Mouse (Mus musculus) liver, embryonic 14.5 days (tissue): ENCODE results near the gene Proz. TPM values are rescaled to one million over a fixed set of nuclear protein-coding genes. Genes with fewer than 3 reads are reported as not detected.
"Not testable (repeated sequence)": the region's sequence is repeated elsewhere in the genome, so short reads cannot be mapped to it uniquely, and the experiment has no call there.

ENCODE experiments used
- ATAC-seq: fragments of 200-750 bp; cut with Nextera tagmentation; 2 replicates; pipeline ENCODE4 v1.8.0; 2017; ENCODE audit warnings: moderate number of reproducible peaks, mild to moderate bottlenecking, moderate library complexity; ENCODE audit not compliant: insufficient read depth
- DNase-seq, 3 experiments: peaks; one replicate each; pipeline ENCODE4 v3.0.0-alpha.2; 2012 to 2013; ENCODE audit warnings: low read depth in 3 of 3, low spot score in 3 of 3
- H3K27ac ChIP-seq: fragments of 300-500 bp; sonication (generic); 2 replicates; pipeline ENCODE4 v1.5.1; 2014; ENCODE audit warnings: moderate library complexity, mild to moderate bottlenecking, control low read depth, inconsistent platforms
- H3K27me3 ChIP-seq: fragments of 300-500 bp; sonication (generic); 2 replicates; pipeline ENCODE4 v1.6.1; 2014; ENCODE audit warnings: mild to moderate bottlenecking, low read length, moderate library complexity; ENCODE audit not compliant: control insufficient read depth, insufficient read depth
- H3K36me3 ChIP-seq: fragments of 300-500 bp; sonication (generic); replicated peaks from 2 replicates; pipeline ENCODE4 v1.6.1; 2014; ENCODE audit warnings: low read depth; ENCODE audit not compliant: control insufficient read depth, insufficient read depth
- H3K4me1 ChIP-seq, 2 experiments: fragments of 200-500 bp in 1 of 2; fragments of 300-500 bp in 1 of 2; sonication (generic) in 1 of 2; replicated peaks; 2 replicates each; pipeline ENCODE4 v1.6.1; 2012 to 2014; ENCODE audit warnings: antibody characterized with exemption in 1 of 2, inconsistent platforms in 1 of 2, low read length in 1 of 2; ENCODE audit not compliant: control insufficient read depth in 2 of 2, insufficient read depth in 2 of 2
- H3K4me2 ChIP-seq: fragments of 300-500 bp; sonication (generic); 2 replicates; pipeline ENCODE4 v1.6.1; 2014; ENCODE audit warnings: low read depth, mild to moderate bottlenecking, control low read depth, moderate library complexity
- H3K4me3 ChIP-seq, 2 experiments: fragments of 200-500 bp in 1 of 2; fragments of 300-500 bp in 1 of 2; sonication (generic) in 1 of 2; 2 replicates each; pipeline ENCODE4 v1.5.1; 2012 to 2014; ENCODE audit warnings: low read depth in 2 of 2, low read length in 2 of 2, mild to moderate bottlenecking in 2 of 2, control low read depth in 1 of 2, inconsistent platforms in 1 of 2, moderate library complexity in 1 of 2; ENCODE audit not compliant: insufficient read depth in 1 of 2
- H3K9ac ChIP-seq: fragments of 300-500 bp; sonication (generic); replicated peaks from 2 replicates; pipeline ENCODE4 v1.6.1; 2014; ENCODE audit warnings: mild to moderate bottlenecking, control low read depth, moderate library complexity
- H3K9me3 ChIP-seq: fragments of 300-500 bp; sonication (generic); 2 replicates; pipeline ENCODE4 v1.6.1; 2016; ENCODE audit warnings: low read length, mixed read lengths; ENCODE audit not compliant: control insufficient read depth
- CTCF ChIP-seq: IDR thresholded peaks from 2 replicates; pipeline ENCODE4 v1.5.1; 2016; ENCODE audit warnings: antibody characterized with exemption, low read depth, control low read depth
- EP300 ChIP-seq: IDR thresholded peaks from 2 replicates; pipeline ENCODE4 v1.6.1; 2016; ENCODE audit warnings: antibody characterized with exemption, low read depth
- WGBS: fragments of 180-500 bp; shearing (Covaris S2); extraction: QIAGEN DNeasy Blood & Tissue Kit; methylation state at CpG from one replicate; pipeline ENCODE4 v1.1.7; 2014; ENCODE audit not compliant: insufficient replicate concordance; 5-methylcytosine and 5-hydroxymethylcytosine counted together
- polyA plus RNA-seq, 2 experiments: library from polyadenylated mRNA; depleted of rRNA in 1 of 2; stranded (reverse) in 1 of 2; unstranded in 1 of 2; fragments of >200 nt; fragmentation: Nextera tagmentation in 1 of 2; extraction: Ambion mirVana in 1 of 2; gene quantifications; 2 replicates each; pipeline versions ENCODE4 v1.2.1 to v1.2.3; 2012 to 2014

Gene Proz
- polyA plus RNA-seq, 2 experiments = 24.6 to 30.2 TPM

DNA sequence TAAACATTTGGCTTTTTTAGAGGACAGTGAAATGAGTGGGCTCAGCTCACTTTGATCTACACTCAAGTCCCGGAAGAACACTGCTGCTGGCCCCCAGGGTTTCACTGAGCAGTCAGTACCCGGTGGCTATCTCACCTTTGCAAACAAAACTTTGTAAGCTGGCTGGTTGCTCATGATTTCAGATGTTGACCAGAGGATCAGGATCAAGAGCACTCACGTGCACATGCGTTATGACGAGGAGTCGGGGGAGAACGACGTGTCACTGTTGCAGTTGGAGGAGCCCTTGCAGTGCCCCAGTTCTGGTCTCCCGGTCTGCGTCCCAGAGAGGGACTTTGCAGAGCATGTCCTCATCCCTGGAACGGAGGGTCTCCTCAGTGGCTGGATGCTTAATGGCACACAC, 12.5 kb downstream of the Proz start:
- H3K4me2 ChIP-seq = no peak overlapping the region
- H3K4me1 ChIP-seq = peaks cover 0 to 4% of the 10 kb centered on the region in 2 experiments; a peak in 2 of 4 replicates
- H3K9me3 ChIP-seq = no peaks in the 10 kb centered on the region
- H3K36me3 ChIP-seq = no peaks in the 10 kb centered on the region; the same call in none of the 2 replicates
- TF ChIP-seq CTCF = no peak
- TF ChIP-seq EP300 = no peak
- no peaks in the 10 kb centered on the region for H3K27me3 ChIP-seq
- ATAC-seq (no peak), DNase-seq (no peak)
- 84% methylated on average over 11 of the region's 11 CpGs for WGBS
- H3K4me3 ChIP-seq = no peak overlapping the region
- no peak overlapping the region for H3K9ac ChIP-seq
- H3K27ac ChIP-seq = no peak overlapping the region

DNA sequence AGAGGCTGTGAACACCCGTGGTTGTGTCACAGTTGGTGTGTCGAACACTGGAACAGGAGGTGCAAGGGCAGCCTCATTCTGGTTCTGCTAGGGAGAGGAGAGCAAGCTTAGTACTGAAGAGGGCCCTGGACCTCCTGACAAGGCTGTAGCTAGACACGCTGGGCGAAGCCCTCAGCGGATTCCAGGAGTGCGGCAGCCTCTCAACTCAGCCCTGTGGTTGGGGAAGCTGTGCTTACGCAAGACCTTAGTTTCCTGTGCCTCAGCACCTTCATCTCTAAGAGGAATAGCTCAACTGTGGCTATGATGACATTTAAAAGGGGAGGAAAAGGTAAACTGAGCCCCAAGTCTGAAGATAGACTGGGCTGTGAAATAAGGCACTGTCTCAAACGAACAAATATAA, 14.3 kb downstream of the Proz start:
- Histone ChIP-seq H3K9me3 (no peaks in the 10 kb centered on the region), H3K27me3 (no peaks in the 10 kb centered on the region), H3K4me2 (no peak overlapping the region), H3K4me1 (peaks cover 0 to 4% of the 10 kb centered on the region in 2 experiments; a peak in 2 of 4 replicates), H3K27ac (no peak overlapping the region), H3K9ac (no peak overlapping the region), H3K36me3 (peaks cover 12% of the 10 kb centered on the region), H3K4me3 (no peak overlapping the region)
- TF ChIP-seq EP300 = no peak
- 67% methylated on average over 8 of the region's 8 CpGs for WGBS
- DNase-seq (no peak), ATAC-seq (peak; percentile 33; the same call in 1 of the 2 replicates)

DNA sequence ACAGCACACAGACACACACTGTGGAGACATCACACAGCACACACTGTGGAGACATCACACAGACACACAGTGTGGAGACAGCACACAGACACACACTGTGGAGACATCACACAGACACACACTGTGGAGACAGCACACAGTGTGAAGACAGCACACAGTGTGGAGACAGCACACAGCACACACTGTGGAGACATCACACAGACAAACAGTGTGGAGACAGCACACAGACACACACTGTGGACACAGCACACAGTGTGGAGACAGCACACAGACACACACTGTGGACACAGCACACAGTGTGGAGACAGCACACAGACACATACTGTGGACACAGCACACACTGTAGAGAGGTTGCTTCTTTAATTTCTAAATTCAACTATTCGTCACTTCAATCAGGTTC, 14.9 kb downstream of the Proz start:
- not testable (repeated sequence) for ATAC-seq, H3K4me2 ChIP-seq, H3K27ac ChIP-seq, H3K9ac ChIP-seq, H3K27me3 ChIP-seq, DNase-seq, H3K4me1 ChIP-seq, H3K9me3 ChIP-seq, H3K4me3 ChIP-seq
- H3K36me3 ChIP-seq = peaks cover 13% of the 10 kb centered on the region
- WGBS = 88% methylated on average over 1 of the region's 1 CpGs

DNA sequence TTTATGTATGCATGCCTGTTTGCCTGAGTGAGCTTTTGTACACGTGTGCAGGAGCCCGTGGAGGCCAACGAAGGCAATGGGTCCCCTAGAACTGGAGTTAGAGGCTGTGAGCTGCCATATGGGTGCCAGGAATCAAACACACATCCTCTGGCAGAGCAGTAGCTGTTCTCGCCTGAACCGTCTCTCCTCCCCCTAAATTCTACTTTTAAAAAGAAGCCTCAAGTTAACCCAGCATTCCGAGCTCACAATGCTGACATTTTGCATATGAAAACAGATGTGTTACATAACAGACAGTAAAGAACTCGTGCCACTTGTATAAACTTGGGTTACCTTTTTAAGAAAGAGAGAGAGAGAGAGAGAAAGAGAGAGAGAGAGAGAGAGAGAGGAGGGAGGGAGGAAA, 16.8 kb downstream of the Proz start:
- 74% methylated on average over 7 of the region's 7 CpGs for WGBS
- no peak for ATAC-seq
- DNase-seq = no peak
- H3K9ac ChIP-seq = no peak overlapping the region
- H3K27ac ChIP-seq = no peak overlapping the region
- H3K27me3 ChIP-seq = no peaks in the 10 kb centered on the region
- TF ChIP-seq EP300 = no peak
- TF ChIP-seq CTCF = no peak
- H3K4me1 ChIP-seq = peaks cover 0 to 4% of the 10 kb centered on the region in 2 experiments; a peak in 2 of 4 replicates
- H3K36me3 ChIP-seq = peaks cover 23% of the 10 kb centered on the region
- no peaks in the 10 kb centered on the region for H3K9me3 ChIP-seq
- H3K4me3 ChIP-seq = no peak overlapping the region
- no peak overlapping the region for H3K4me2 ChIP-seq

DNA sequence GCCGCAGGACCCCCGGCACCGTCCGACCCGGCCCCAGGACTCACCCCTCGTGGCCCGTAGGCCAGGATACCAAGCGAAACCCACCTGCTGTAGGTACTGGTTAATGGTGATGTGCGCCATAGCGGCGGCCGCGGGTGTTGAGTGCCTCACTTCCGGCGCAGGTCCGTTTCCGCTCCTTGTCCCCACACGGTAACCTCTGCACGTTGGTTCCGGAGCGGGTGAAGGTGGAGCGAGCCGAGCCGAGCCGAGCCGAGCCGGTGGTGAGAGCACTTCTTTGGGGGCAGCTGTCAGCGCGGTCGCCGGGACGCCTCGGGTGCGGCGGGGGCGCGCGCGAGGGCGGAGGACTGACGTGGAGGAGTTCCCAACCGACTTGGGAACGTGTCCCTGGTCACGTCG, 44.0 kb downstream of the Proz start:
- DNase-seq (peak; percentile 76 to 82 (median 79)), ATAC-seq (peak; percentile 49)
- Histone ChIP-seq H3K4me1 (peaks cover 25 to 31% of the 10 kb centered on the region in 2 experiments), H3K27ac (peak overlapping the region; percentile 92), H3K4me2 (peak overlapping the region; percentile 96), H3K9me3 (no peaks in the 10 kb centered on the region), H3K27me3 (no peaks in the 10 kb centered on the region), H3K36me3 (peaks cover 2% of the 10 kb centered on the region; the same call in 1 of the 2 replicates), H3K4me3 (peak overlapping the region; percentile 88 to 95), H3K9ac (peak overlapping the region; percentile 89)
- WGBS = under 1% methylated on average over 45 of the region's 45 CpGs
- TF ChIP-seq CTCF (no peak), EP300 (no peak)
